Mouse (Mus musculus) cortical plate, adult 2 months (tissue): ENCODE results near the gene Sh3gl3. TPM values are rescaled to one million over a fixed set of nuclear protein-coding genes. Genes with fewer than 3 reads are reported as not detected.
"Not testable (repeated sequence)": the region's sequence is repeated elsewhere in the genome, so short reads cannot be mapped to it uniquely, and the experiment has no call there.

ENCODE experiments used
- H3K27ac ChIP-seq: fragments of 200-500 bp; 2 replicates; pipeline ENCODE4 v1.5.1; 2012; ENCODE audit warnings: low read length, control low read depth, inconsistent platforms; ENCODE audit not compliant: insufficient read depth
- H3K4me1 ChIP-seq: fragments of 200-500 bp; 2 replicates; pipeline ENCODE4 v1.6.1; 2011; ENCODE audit warnings: low read length; ENCODE audit not compliant: control insufficient read depth, insufficient read depth
- H3K4me3 ChIP-seq: fragments of 200-500 bp; 2 replicates; pipeline ENCODE4 v1.5.1; 2011; ENCODE audit warnings: mild to moderate bottlenecking, low read length, control low read depth; ENCODE audit not compliant: insufficient read depth
- CTCF ChIP-seq: fragments of 200-500 bp; IDR thresholded peaks from 2 replicates; pipeline ENCODE4 v1.5.1; 2011; ENCODE audit warnings: mild to moderate bottlenecking, control low read depth, low read length; ENCODE audit not compliant: insufficient read depth; ENCODE audit errors: extremely low read depth
- POLR2A ChIP-seq: fragments of 200-500 bp; IDR thresholded peaks from 2 replicates; pipeline ENCODE4 v1.6.1; 2011; ENCODE audit warnings: mild to moderate bottlenecking, low read length, control low read depth; ENCODE audit not compliant: insufficient read depth; ENCODE audit errors: extremely low read depth
- polyA plus RNA-seq: library from polyadenylated mRNA; depleted of rRNA; stranded (reverse); fragments of >200 nt; gene quantifications from 2 replicates; pipeline ENCODE4 v1.2.3, GENCODE M21; 2012

Gene Sh3gl3
- polyA plus RNA-seq, 1 experiment: 62.6 TPM

GRCm38 (mm10) chr7:82256936-82257335 lies 83.3 kb downstream of the Sh3gl3 start:
- no peak overlapping the region for H3K4me3 ChIP-seq
- no peaks in the 10 kb centered on the region for H3K4me1 ChIP-seq
- H3K27ac ChIP-seq: no peak overlapping the region
- TF ChIP-seq CTCF (no peak), POLR2A (no peak)

DNA sequence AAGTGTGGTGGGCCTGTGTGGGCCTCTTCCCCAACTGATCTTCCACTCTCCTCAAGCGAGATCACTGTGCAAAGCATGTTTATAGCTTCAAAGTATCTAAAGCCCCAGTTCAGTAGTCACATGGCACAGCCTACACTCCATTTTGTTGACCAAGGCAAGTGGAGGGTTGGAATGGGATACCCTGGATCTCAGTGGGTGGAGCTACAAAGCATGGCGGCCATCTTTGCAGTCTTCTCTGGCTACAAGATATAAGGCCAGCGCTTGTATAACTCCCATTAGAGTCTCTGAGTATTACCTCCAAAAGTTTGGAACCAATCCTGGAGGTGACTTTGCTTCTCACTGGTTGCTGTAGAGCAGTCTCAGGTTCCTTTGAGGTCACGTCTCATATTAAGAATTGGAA lies 83.9 kb downstream of the Sh3gl3 start:
- no peaks in the 10 kb centered on the region for H3K4me1 ChIP-seq
- H3K4me3 ChIP-seq: no peak overlapping the region
- TF ChIP-seq POLR2A (no peak), CTCF (no peak)
- no peak overlapping the region for H3K27ac ChIP-seq

- Histone ChIP-seq H3K4me3 (no peak overlapping the region), H3K27ac (no peak overlapping the region)
- TF ChIP-seq CTCF (peak; percentile 68), POLR2A (no peak)
Measured at GRCm38 (mm10) chr7:82260210-82260609, 86.6 kb downstream of the Sh3gl3 start.

GRCm38 (mm10) chr7:82263141-82263540 lies 89.5 kb downstream of the Sh3gl3 start:
- no peaks in the 10 kb centered on the region for H3K4me1 ChIP-seq
- no peak overlapping the region for H3K4me3 ChIP-seq
- H3K27ac ChIP-seq: no peak overlapping the region
- TF ChIP-seq POLR2A (no peak), CTCF (peak; percentile 85)

More at GRCm38 (mm10) chr7:82260210-82260609, 86.6 kb downstream of the Sh3gl3 start:
- no peaks in the 10 kb centered on the region for H3K4me1 ChIP-seq

GRCm38 (mm10) chr7:82264119-82264518 lies 90.5 kb downstream of the Sh3gl3 start:
- no peak overlapping the region for H3K27ac ChIP-seq
- H3K4me1 ChIP-seq: no peaks in the 10 kb centered on the region
- TF ChIP-seq CTCF (no peak), POLR2A (no peak)
- H3K4me3 ChIP-seq: no peak overlapping the region

DNA sequence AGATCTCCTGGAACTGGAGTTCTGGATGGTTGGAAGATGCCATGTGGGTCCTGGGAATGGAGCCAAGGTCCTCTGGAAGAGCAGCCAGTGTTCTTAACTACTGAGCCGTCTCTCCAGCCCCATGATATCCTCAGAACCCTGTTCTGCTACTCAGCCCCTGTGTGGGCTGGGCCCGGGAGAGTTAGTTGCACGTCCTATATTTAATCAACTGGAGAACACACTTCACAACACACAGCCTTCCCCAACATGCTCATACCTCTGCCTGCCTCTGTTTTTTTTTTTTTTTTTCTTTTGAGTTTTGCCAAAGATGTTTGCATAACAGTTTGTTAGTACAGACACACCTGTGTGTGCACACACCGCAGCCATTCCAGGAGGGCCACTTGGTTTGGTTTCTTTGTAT lies 91.7 kb downstream of the Sh3gl3 start:
- Histone ChIP-seq H3K4me3 (no peak overlapping the region), H3K4me1 (no peaks in the 10 kb centered on the region), H3K27ac (no peak overlapping the region)
- TF ChIP-seq CTCF: no peak

DNA sequence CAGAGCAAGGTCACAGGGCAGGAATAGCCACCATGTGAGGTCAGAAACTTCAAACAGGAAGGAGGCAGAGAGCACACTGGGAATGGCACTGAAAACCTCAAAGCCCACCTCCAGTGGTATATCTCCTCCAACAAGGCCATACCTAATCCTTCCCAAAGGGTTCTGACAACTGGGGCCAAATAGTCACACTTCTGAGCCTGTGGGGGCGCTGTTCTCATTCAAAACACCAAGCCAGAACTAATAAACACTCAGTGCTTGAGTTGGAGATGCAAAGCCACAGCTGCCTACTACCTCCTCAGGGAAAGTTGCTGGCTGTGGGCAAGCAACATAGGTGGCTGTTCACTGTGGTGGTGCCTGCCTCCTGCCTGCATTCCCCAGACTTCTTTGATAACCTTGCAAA lies 96.3 kb downstream of the Sh3gl3 start:
- H3K27ac ChIP-seq: no peak overlapping the region
- no peak overlapping the region for H3K4me3 ChIP-seq
- TF ChIP-seq CTCF (peak; percentile 33; the same call in 1 of the 2 replicates), POLR2A (no peak)
- no peaks in the 10 kb centered on the region for H3K4me1 ChIP-seq

DNA sequence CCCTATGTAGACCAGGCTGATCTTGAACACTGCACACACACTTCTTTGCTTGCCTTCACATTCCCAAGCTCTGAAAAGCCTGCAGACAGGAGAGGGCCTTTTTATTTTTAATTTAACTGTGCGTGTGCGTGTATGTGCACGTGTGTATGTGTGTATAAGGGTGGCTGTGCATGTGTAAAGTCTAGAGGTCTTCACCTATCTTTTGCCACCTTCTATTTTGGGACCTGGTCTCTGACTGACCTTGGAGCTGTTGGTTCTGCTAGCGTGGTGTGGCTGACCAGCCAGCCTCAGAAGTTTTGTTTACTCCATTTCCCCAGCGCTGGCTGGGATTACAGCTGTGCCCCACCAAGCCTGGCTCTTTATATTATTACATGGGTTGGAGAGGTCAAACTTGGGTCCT lies 98.1 kb downstream of the Sh3gl3 start:
- Histone ChIP-seq H3K4me3 (no peak overlapping the region), H3K27ac (no peak overlapping the region), H3K4me1 (no peaks in the 10 kb centered on the region)
- TF ChIP-seq CTCF (no peak), POLR2A (no peak)

GRCm38 (mm10) chr7:82272875-82273274 lies 99.2 kb downstream of the Sh3gl3 start:
- not testable (repeated sequence) for H3K27ac ChIP-seq, H3K4me3 ChIP-seq, H3K4me1 ChIP-seq
- peak; percentile 57 for TF ChIP-seq CTCF

DNA sequence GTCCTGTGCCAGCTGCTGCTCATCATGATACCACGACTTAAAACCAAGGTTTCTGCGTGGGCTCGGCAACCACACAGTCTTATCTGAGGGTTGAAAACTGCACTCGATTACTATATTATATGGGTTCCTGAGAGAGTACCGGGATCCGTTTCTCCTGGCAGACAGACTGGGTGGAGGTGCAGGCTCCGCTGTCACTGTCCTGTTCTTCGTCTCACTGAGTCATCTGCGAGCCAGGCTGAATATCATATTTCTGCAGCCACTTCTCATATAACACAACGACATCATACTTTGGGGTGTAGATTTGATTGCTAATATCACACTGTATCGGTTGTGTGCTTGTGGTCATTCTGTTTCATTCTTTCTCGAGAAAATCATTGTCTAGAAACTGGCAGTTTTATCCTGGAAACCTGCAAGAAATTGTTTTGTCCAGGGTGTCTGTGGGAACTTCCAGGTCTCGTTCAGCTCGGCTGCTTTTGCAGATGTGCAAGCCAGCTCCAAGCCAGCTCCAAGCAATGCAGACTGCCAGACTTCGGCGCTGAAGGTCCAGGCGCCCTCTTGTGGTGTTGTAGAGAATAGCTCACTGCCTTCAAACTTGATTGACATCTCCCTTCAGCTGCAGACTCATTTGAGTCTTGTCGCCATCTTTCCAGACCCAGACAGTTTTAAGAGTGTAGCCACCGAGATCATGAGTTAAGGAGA lies 100.5 kb downstream of the Sh3gl3 start:
- Histone ChIP-seq H3K4me3 (no peak overlapping the region), H3K4me1 (no peaks in the 10 kb centered on the region), H3K27ac (no peak overlapping the region)
- no peak for TF ChIP-seq POLR2A
- TF ChIP-seq CTCF: peak; percentile 89
